Mouse (Mus musculus) C2C12 (cell line): ENCODE results near the gene Dusp28.

Experiments
- CEBPB ChIP-seq: IDR thresholded peaks from one replicate; pipeline ENCODE4 v1.6.1; 2011; ENCODE audit warnings: low read depth, mild to moderate bottlenecking, control low read depth, moderate library complexity
- CTCF ChIP-seq: IDR thresholded peaks from one replicate; pipeline ENCODE4 v1.5.1; 2011; ENCODE audit not compliant: control insufficient read depth, insufficient read depth, insufficient read length
- MAX ChIP-seq: IDR thresholded peaks from one replicate; pipeline ENCODE4 v1.6.1; 2011; ENCODE audit warnings: mild to moderate bottlenecking, control low read depth
- MYOD1 ChIP-seq: IDR thresholded peaks from one replicate; pipeline ENCODE4 v1.6.1; 2011; ENCODE audit warnings: low read depth; ENCODE audit not compliant: control insufficient read depth, insufficient read length
- MYOG ChIP-seq: IDR thresholded peaks from one replicate; pipeline ENCODE4 v1.6.1; 2011; ENCODE audit not compliant: control insufficient read depth, insufficient read length; ENCODE audit errors: extremely low read depth
- USF1 ChIP-seq: IDR thresholded peaks from one replicate; pipeline ENCODE4 v1.6.1; 2011; ENCODE audit warnings: low read depth, mild to moderate bottlenecking, control low read depth, moderate library complexity

- TF ChIP-seq USF1 (no peak), CTCF (no peak), MYOG (no peak), CEBPB (no peak), MAX (no peak), MYOD1 (no peak)
Observed at GRCm38 (mm10) chr1:92939746-92940145, 33.0 kb downstream of the Dusp28 start.
